Mouse (Mus musculus) kidney, adult 8-10 months (tissue): ENCODE measurements around the gene Mafk.
A peak's percentile ranks its signal among the peaks of the same experiment; 100 is the strongest.

Experiments
- DNase-seq, 2 experiments: peaks; one replicate each; pipeline ENCODE4 v3.0.0; 2022

Mafk gene

DNA sequence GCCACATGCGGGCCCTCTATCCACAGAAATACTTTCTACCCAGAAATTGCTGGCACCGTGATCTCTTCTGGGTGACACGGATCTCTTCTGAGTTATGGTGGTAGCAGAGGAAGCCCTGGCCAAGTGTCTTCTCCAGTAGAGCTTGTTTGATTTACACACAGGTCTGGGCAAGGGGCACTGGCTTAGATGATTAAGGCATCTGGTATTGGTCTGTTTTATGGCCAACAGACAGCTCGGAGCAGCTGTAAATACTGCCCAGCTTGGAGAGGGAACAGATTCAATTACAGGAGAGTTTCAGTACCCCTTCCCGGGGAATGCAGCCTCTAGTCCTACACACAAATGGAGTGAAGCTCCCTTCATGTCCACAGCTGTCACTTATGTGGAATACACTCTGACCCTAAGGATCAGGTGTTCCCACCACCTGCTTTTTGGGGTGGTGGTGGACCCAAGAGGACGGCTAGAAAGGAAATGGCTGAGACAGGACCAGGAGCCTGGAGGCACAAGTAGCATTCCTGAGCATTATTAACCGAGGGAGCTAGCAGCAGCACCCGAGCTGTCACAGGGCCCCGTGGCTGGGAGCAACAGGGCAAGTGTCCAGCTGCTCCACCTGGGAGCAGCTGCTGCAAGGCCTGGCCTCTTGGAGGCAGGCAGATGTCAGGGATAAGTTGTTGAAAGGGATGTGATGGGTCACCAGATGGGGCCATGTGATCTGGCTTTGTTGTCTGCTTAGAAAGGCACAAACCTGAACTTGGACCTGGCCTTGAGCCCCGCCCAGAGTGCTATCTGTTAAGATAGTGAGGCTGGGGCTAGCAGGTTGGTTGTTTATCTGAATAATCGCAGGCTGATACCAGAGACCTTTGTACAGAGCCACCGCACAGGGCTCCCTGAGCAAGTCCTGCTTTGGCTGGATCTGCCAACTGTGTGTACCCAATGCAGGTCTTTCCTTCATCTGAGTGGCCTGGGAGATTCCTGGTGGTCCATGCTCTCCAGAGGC is 30.4 kb downstream of the Mafk start:
- DNase-seq, result no peak

DNA sequence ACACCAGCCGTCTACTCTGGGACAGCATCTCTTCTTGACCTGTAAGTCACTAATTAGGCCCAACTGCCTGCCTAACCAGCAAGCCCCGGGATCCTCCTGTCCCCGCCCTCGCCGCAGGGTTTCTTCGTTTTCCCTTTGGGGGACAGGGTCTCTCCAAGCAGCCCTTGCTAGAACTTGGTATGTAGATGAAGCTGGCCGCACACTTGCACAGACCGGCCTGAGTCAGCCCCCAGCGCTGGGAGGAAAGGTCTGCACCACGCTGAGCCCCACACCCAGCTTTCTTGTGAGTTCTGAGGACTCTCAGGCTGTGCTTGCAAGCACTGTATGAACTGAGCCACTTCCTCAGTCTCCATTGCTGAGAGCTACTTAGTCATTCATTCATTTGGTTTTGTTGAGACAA is 33.2 kb downstream of the Mafk start:
- no peak for DNase-seq

GRCm38 (mm10) chr5:139825947-139826346 is 34.6 kb downstream of the Mafk start:
- DNase-seq, result no peak

DNA sequence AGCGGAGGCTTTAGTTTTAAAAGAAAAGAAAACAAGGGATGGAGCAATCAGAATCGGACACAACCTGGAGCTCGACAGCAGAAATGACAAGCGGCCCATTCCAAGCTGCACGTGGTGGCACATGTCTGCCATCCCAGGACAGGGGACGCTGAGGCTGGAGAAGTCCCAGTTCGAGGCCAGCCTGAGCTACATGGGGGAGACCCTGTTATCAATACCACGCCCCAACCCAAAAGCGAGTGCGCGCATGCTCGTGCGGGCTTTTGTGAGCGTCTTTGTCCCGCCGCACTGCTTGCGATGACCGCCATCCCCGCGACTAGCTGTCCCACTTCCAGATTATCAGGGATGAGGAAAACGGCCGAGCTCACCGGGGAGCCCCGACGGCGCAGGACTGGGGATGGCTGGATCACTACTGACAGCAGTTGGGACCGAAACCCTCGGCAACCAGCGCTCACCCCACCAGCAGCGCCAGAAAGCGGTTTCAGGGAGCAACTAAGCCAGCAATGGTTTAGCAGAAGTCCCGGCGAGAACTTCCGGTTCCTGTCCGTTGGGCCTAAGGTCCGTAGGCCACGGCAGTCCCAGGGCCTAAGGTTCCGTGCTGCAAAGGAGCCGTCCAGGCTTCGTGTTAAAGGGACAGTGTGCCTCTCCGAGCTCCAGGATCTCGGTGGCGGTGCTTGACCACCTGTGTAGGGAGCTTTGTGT is 35.2 kb downstream of the Mafk start, which contains the start of the genes Gm26938 and Psmg3:
TSS of gene Gm26938 (minus strand) at position 51 of the 699 bp plus-strand sequence.
TSS of gene Psmg3 (minus strand) at position 529 of the 699 bp plus-strand sequence.
- DNase-seq, result peak; percentile 82 to 91

GRCm38 (mm10) chr5:139827593-139827992 is 36.3 kb downstream of the Mafk start:
- DNase-seq, result no peak

DNA sequence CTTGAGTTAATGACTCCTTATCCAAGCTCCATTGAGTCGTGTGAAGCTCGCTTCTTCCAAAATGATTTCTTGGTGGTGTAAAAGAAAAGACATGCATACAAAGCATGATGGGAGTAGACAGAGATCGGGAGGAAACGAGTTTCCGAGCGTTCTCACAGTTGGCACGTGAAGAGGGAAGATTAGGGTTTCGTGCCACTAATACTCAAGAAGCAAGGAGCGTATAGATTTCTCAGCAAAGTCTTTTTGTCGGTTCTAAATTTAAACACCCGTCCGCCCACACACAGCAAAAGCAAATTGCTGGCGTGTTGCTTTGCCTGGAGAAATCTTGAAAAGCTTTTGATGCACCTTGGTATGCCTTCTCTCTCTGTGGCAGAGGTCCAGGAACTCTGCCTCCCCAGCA is 38.1 kb downstream of the Mafk start:
- no peak for DNase-seq

DNA sequence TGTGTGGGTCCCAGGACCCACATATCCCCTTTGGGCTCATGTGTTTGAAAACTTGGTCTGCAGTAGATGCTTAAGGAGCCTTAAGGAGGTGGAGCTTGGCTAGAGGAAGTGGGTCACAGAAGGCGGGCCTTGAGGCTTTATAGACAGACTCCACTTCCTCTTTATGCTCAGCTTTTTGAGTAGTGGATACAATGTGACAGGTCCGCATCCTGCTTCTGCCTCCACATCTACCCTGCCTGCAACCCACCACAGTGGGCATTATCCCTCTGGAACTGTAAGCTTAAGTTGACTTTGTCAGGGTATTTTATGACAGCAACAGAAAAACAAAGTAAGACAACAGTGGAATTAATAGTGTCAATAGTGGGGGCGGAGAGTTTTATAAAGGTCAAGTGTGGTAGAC is 39.4 kb downstream of the Mafk start:
- DNase-seq, result no peak

DNA sequence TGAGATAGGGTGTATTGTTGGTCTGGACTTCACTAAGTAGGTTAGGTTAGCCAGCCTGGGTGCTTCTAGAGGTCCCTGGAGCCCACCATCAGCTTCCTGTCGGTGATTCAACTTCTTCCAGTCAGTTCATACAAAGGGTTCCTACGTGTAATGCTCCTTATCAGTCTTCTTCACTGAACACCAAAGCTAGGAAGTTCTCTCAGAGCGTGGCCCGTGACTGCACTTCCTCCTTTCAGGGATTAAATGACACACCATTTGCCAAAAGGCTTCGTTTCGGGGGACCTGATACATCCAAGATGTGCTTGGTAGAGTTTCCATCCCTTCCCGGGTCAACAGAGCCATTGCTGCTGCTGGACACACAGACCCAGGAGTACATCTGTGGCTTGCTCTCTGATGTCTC is 40.8 kb downstream of the Mafk start:
- no peak for DNase-seq

- DNase-seq, result no peak
Observed at GRCm38 (mm10) chr5:139835706-139836105, 44.4 kb downstream of the Mafk start.

- DNase-seq, result peak in 1 of 2 experiments; percentile 52
Observed at GRCm38 (mm10) chr5:139838476-139838892, 47.2 kb downstream of the Mafk start.

GRCm38 (mm10) chr5:139839142-139839541 is 47.8 kb downstream of the Mafk start:
- no peak for DNase-seq

GRCm38 (mm10) chr5:139849626-139850320 is 58.5 kb downstream of the Mafk start:
- DNase-seq, result peak; percentile 33 to 46
